Mouse (Mus musculus) testis, adult 2 months (tissue): ENCODE results near the gene Wdr93.

Experiments used
- CTCF ChIP-seq: fragments of 200-500 bp; IDR thresholded peaks from 2 replicates; pipeline ENCODE4 v1.5.1; 2012; ENCODE audit warnings: low read depth, mild to moderate bottlenecking, inconsistent platforms, low read length, moderate library complexity; ENCODE audit not compliant: control insufficient read depth, insufficient read depth, insufficient replicate concordance
- POLR2A ChIP-seq: fragments of 200-500 bp; IDR thresholded peaks from 2 replicates; pipeline ENCODE4 v1.6.1; 2012; ENCODE audit warnings: low read depth, mild to moderate bottlenecking, inconsistent platforms, low read length, moderate library complexity; ENCODE audit not compliant: control insufficient read depth

- TF ChIP-seq POLR2A (no peak), CTCF (no peak)
These were observed 32.1 kb upstream of the Wdr93 start for GRCm38 (mm10) chr7:79710831-79711230.
